Mouse (Mus musculus): ENCODE data around the gene Pitpna.

- TF ChIP-seq CTCF (IDR thresholded peaks at IDR 0.05; ENCODE audit: insufficient read depth, low read length) (no peak), POLR2A (IDR thresholded peaks at IDR 0.05; ENCODE audit: borderline replicate concordance, extremely low read depth, low read depth, low read length) (no peak)
Measured at GRCm38 (mm10) chr11:75595404-75595803, 7.5 kb downstream of the Pitpna start.

Measured in lung, adult 2 months (tissue).